Mouse (Mus musculus) R1 (cell line): Measurements from ENCODE around the gene Irs1.
A peak's percentile ranks its signal among the peaks of the same experiment; 100 is the strongest.

Source experiments
- DNase-seq: peaks from one replicate; pipeline ENCODE4 v3.0.0-alpha.2; 2018; ENCODE audit warnings: low read depth, low spot score

Gene Irs1

DNA sequence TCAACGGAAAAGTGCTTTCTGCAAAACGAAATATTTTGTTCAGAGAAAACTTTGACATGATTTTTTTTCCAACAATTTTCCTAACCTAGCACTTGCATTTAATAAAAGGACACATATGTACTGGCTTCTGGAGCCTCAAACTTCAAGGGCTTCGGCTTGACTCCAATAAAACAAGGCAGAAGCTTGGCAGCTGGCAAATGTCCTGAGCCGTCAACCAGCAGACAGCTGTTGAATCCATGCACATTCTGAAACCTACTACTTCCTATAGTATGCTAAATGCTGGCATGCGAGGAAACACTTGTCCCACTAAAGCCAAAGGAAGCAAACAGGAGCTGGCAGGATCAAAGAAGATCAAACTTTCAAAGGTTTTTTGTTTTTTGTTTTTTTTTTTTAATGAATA is 33.8 kb downstream of the Irs1 start:
- DNase-seq: no peak

DNA sequence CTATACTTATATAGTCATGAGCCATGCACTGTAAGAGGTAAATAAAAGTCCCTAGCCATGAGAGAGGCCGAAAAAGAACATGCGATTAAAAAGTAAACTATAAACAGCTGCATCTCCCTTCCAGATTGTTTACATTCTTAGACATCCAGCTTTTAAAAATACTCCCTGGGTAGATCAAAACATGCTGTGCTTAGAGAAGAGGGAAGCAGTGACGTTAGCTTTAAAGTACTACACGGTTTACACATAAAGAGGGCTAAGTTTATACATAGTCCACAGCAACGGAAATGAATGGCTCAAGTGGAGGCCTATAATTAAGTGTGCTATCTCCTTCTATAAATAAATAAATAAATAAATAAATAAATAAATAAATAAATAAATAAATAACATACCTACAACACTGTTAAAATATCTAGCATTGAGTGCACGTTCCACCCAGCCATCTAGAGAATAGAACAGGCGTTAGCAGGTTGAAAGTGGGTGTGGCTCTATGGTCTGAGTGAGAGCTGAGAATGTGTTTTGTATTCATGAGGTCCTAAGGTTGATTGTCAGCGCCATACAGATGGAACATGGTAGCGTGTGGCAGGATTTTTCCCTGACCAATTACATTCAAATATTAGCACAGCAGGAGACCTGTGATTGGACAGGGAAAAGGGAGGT is 37.3 kb downstream of the Irs1 start:
- peak; percentile 37 for DNase-seq

DNA sequence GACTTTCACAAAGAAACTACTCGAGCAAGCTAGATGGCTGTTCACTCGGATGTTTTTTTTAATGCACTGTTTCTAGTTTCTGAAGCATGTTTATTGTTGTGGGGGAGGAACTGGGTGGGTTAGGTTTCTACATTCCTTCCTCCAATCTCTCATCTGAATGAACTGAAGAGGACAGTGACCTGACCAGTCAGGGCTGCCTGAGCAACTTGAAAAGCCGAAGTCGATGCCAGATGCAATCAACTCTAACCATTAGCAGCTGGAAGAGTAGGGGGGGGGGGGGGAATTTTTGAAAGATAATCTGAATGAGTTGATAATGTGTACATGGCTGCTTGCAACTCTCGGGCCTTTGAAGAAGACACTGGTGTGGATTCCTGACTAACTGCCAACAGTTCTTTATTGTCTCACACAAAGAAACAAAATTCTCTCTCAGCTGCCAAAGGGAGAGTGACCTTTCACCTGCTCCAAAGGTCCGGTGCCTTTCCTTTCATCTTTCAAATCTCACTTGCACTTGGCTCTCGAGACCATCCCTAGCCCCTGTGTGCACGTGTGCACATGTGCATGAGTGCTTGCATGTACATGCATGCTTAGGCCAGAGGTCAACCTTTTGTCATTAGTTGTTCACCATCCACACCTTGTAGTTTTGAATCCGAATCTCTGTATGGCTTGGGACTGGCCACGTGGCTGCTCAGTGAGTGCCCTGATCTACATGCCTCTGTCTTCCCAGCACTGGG is 43.8 kb downstream of the Irs1 start:
- no peak for DNase-seq

DNA sequence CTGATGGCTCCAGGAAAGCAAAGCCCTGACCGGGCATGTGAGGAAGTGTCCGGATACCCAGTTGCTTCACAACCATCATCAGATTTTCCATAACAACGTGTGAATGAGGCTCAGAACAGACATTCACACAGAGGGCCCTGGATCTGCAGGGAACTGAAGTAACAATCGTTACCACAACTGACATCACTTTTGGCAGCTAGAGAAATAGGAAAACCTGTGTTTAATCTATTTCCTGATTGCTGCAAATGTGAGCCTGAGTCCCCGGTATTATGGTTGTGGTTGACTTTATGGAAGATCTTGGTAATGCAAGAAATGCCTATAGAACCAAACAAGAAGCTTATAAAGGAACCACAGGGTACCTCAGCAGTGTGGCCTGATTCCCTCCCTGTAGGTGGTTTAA is 46.2 kb downstream of the Irs1 start:
- no peak for DNase-seq

DNA sequence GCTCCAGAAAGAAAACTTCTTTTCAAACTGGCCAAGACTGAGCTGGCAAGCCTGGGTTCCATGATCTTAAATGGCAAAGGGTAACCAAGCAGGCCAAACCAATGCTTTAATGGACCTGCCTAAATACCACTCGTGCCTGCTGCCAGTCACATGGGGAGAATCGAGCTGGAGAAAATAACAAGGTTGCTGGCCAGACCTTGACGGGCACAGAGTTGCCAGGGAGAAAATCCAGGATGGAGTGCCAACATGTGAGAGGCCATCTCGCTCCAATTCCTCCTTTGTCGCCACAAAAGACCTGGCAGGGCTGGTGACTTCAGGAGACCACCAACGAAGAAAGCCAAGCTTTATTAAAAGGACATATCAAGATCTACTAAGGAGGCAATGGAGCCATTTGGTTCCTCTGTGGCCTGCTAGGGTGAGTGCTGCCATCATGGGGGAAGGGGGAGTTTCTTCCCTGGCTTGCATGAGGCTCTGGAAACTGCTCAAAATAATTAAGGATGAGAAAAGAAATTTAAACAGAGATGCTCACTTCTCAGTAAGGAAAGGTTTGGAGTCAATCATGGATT is 47.9 kb downstream of the Irs1 start:
- no peak for DNase-seq

DNA sequence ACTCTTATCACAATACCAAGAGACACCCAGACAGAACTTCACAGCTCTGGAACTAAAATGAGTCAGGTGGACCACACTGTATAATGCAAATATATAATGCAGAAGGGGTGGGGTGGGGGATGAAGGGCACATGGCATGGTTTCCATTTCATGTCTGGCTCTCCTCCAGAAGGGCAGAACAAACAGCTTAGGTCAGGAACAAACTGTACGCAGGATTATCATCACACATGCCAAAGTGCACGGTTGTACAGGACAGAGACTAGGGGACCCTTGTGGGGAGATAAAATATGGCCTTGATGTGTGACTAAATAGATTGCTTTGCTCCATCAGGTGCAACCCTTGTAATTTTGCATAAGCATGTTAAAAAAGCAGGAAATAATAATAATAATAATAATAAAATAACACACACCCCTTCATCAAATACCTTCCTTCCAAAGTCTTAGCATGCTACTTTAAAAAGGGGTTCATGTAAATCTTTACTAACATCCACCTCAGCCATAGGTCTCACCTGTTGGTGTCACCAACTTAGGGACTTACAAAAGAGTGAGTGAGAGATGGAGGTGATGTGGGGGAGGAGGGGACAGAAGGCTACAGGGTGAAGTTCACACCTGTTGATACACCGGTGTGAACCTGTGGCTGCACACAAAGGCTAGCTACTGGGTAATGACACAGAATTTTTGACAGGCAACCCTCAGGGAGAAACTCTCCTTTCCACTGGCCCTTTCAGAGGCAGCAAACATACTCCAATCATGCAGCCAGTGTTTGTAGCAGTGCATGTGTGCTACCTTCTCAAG is 51.6 kb downstream of the Irs1 start:
- no peak for DNase-seq

DNA sequence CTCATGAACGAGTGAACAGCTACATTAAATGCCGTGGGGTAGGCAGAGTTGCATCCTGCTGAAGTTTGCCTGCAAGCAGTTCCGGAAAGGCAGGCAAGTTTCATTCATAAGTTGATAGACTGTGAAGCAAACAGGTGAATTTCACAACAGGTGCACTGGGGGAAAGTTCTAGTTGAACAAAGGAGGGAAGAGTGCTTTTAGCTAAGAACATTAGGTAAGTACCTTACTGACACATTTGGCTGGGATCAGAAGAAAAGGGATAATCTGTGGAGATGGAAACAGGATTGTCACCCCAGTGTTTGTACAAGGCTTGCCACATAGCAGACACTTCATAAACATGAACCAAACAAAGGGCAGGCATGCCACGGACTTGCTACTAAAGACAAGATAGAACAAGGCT is 53.0 kb downstream of the Irs1 start:
- no peak for DNase-seq

DNA sequence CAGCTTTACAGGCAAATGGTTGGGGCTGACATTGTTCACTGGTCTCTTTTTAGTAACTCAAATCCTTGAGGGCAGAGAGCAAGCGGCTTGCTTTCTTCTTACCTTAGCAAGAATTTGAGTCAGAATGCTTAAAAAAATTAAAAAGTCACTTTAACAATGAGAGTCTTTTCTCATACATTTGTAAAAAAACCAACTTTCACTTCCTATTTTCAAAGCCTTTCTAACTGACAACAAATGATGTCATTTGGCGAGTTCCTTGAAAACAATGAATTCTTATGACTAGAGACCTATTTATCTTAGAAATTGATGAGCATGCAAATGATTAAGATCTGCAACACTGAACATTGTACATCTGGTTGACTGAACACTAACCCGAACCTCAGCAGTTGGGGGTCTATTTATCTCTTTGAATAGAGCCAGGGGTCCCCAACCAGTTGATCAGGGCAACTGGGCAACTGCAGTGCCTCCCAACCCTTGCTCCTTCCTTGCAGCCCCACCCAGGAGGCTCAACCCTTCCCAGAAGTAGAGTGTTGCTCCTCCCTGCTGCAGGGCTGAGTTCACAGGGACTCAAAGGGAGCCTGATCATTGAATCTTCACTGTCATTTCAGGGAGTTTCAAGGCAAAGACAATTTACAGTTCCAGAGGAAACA is 55.6 kb downstream of the Irs1 start:
- no peak for DNase-seq

DNA sequence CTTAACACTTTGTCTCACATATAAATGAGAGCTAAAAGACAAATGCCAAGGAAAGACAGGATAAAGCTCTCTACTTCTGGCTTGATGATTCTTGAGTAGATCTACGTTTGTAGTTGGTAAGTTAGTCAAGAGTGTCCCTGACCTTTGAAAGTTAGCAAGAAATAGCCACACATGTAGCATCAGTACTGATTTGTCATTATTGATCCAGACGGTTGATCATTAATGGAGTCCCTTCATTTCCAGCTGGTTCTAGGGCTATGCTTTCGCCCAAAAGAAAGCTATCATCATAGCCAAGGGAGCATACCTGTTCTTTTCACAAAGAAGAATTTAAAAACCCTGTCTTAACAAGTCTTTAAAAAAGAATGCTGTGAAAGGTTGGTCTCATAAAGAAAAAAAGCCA is 56.6 kb downstream of the Irs1 start:
- no peak for DNase-seq

DNA sequence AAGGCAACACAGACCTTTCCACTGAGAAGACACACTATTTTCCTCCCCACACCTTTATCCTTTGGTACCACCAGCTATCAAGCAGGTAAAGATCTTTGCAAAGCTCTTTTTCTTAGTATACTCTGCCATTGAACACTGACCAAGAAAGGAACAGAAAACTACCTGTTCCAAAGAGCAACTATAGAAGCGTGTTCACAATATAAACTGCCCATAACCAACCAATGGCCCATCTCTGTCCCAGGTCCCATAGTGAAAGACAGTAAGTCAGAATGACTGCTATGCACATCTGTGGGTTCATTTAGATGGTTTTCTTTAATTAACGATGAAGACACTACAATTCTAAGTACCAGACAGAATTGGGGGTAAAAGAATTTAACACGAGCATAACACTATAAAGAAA is 58.4 kb downstream of the Irs1 start, which contains the start of gene Gm9747:
TSS of gene Gm9747 (plus strand) at position 301 of the 400 bp plus-strand sequence.
- no peak for DNase-seq

DNA sequence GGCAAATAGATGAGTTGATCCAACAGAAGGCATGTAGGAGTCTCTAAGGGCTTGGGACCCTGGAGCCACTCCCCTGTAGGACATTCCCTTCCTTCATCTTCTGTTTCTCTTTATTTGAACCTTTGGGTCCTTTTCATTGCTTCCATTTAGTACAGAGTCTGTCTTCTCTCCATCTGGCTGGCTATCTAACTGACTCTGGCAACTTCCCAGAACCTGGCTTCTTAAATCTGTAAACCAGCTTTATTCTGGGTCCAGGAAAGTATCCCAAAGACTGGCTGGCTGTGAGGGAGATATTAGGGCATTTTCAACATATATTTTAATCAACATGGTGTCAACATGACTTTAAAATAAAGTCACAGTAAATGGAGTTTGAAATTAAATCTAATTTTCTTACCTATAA is 62.4 kb downstream of the Irs1 start:
- DNase-seq: no peak

DNA sequence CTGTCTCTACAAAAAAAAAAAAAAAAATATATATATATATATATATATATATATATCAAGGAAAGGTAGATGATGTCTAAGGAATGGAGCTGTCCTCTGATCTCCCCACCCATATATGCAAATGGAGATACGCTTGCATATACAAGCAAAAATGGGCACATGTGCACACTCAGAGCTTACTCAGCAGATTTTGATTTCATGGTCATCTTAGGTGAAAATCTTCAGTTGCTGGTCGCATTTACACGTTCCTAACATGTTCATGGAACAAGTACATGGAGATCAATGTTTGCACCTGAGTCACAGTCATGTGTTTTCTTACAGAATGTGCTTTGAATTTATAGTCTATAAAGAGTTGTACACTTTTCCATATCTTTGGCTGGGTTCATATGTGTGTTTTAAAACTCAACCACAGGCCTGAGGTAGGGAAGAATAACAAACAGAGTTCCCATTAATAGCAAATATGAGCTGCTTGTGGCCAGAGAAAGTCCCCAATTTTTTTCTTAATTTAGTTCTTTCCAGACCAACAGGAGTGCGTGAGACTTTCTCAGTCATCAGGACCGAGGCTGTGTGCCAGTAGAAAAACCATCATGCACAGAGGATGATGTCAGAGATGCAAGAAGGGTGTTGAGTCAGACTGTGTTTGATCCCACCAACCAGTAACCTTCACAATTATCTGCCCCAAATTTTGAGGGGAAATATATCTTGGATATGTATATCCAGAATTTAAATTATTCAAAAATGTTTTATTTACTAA is 68.0 kb downstream of the Irs1 start:
- no peak for DNase-seq

DNA sequence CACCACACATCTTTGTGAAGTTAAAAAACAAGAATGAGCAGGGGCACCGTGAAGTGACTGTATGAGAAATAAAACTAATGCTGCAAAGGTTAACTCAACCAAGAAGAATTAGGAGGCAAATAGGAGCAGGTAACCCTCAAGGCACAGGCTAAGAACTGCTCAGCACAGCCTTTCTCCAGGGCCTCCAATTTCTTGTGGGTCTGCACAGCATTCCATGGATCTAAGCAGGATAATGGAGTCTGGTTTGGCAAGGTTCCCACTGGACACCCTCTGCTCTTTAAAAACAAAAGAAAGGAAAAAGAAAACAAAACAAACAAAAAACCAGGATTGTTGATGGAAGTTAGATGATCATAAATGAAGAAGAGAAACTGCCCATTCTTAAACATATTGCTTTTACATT is 69.8 kb downstream of the Irs1 start:
- no peak for DNase-seq

DNA sequence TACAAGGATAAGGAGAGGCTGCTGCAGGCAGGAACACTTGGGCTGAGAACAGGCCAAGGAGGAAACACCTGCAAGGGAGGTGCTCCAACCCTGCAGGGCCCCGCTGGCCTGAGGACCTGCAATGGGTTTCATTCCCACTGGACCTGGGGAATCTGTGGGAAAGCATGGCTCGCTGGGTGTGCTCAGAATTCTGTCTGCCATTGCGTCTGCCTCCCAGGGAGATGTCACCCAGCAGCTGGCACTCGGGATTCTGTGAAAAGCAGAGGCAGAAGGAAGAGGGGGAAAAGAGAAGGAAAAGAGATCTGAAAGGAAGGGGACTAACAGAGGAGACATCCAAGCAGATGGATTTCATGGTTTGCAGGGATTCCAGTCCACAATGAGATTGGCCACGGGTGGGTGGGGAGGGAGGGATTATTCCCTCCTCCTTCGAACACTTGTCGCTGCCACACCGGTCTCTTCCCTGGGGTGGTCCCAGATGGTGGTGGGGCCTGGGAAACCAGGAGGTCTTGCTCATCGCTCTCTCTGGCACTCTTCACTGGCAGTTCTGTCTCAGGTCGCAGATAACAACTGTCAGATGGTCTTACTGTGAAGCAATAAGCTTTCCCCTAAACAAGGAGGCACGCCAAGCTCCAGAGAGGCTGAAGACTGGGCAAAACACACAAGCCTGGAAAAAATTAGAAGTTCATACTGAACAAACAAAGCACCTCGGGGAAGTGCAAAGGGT is 70.4 kb downstream of the Irs1 start:
- no peak for DNase-seq

DNA sequence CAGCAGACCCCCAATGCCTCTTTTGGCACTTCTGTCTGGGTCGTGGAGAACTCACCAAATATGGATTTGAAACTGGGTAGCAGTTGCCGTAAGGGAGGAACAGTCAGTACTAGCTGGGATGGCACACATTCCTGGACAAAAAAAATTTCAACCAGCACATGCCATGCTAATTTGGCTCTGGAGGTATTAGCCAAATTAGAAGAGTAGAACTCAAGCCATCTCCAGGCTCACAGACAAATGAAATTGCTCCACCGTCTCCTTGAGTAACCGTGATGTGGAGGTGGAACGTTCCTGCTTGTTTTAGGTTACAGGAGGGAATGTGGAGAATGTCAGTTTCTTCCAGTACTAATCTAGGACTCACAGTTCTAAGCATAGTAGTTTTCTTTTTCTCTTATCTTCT is 83.7 kb downstream of the Irs1 start:
- no peak for DNase-seq

DNA sequence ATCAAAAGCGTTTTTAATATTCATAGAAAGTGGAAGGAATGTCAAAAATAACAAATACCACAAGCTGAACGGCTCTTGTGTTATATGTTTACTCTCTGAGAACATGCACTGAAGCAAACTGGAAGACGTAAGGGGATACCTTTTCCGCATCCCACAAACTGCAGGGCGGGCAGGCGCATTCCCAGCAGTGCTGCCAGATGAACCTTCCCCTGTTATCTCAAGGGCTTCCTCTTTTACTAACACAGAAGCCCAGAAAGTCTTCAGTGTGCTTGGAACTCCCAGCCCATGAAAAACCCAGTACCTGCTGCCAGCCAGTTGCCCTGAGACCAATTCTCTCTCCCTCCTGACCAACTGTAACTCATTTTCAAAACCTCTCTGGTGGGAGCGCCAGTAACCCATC is 90.6 kb downstream of the Irs1 start:
- DNase-seq: no peak

DNA sequence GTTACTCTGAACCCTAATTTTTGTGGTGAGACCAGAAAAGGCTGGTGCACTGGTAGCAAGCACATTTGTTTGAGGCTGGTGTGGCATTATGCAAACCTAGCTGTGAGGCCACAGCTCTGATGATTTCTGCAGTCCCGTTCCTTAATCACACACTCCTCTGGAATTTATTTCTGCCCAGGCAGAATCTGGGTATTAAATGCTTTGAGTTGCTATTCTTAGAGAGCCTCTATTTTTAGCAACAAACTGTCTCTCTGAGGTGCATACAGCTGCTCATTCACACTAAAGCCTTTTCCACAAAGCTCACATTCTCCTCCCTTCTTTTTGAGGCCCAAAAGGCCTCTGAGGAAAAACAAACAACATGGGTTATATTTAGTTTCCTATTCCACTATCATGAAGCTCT is 91.3 kb downstream of the Irs1 start:
- no peak for DNase-seq

DNA sequence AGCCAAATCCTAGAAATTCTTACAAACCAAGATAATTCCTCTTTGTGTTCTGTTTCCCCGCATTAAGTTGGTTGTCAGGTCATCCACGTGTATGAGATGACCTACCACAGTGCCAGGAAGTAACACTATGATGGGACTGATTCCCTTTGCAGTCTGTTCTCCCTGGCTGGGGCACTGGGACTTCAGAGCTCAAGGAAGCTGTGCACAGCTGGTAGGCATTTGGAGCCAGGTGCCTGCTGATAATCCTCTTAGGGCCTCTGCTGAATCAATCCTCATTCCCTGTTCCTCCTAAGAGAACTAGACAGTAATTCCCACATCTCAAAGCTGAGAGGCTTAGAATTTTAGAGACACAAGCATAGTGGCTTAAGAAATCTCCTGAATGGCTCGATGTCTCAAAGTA is 99.6 kb downstream of the Irs1 start:
- no peak for DNase-seq

DNA sequence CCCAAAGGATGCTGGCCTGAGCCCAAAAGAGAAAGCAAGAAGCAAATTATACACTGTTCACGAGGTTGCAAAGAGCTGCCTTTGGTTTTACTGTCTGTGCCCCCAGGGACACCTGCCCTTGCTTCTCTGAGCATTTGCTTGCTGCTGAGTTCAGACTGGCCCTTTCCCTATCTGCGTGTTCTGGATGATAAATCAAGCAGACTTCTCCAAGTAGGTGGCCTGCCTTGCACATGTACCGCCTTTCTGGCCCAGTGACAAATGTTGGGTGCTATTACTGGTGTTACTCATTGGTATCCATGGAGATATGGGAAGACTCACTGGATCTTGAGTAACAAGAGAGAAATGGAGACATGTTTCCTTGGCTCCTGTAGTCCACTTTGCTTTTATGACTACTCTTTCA is 101.7 kb downstream of the Irs1 start:
- no peak for DNase-seq

DNA sequence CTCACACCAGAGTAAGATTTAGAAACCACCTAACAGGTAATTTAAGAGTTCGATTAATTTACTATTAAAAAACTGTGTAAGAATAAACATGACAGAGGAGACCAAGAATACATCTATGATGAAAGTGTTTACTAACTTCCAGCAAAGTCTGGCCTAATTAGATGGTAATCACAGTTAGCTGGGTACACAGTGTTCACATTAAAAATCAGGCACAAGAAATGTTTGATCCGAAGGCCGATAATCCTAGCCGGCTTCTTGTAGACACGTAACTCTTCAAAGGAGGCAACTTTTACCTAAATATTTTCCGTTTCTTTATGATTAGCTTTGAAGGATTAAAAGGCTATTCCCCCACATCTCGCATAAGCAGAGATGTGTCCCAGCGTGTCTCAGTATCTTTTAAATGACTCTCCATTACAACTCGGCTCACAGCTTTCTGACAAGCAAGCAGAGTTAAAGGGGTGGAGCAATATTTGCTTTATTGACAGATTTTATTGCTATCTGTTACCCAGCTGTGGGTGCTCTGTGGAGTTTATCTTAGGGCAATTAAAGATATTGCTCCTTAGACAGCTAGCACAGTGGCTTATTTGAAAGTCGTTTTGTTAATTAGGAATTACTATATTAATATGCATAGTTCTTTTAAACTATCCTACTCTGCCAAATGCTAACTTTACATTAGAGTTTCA is 102.5 kb downstream of the Irs1 start:
- no peak for DNase-seq
